Mouse (Mus musculus) frontal cortex, postnatal 25 days (tissue): ENCODE data around the gene Olfr1224-ps1.
"Not testable (repeated sequence)": the region's sequence is repeated elsewhere in the genome, so short reads cannot be mapped to it uniquely, and the experiment has no call there.

Source experiments
- DNase-seq, 2 experiments: peaks; one replicate each; pipeline ENCODE4 v3.0.0; 2022; ENCODE audit warnings: low spot score in 2 of 2

Gene Olfr1224-ps1

GRCm38 (mm10) chr2:89163991-89164390 lies at the start of gene Olfr1224-ps1:
Gene Olfr1224-ps1, minus strand, starts transcription at chr2:89164091.
- DNase-seq = not testable (repeated sequence)

GRCm38 (mm10) chr2:89199948-89200347 lies 36.1 kb upstream of the Olfr1224-ps1 start, which contains the start of gene Olfr1226:
Gene Olfr1226, minus strand, starts transcription at chr2:89200048.
- DNase-seq = no peak

- DNase-seq = no peak
Observed at GRCm38 (mm10) chr2:89196325-89196982, 32.6 kb upstream of the Olfr1224-ps1 start.

DNA sequence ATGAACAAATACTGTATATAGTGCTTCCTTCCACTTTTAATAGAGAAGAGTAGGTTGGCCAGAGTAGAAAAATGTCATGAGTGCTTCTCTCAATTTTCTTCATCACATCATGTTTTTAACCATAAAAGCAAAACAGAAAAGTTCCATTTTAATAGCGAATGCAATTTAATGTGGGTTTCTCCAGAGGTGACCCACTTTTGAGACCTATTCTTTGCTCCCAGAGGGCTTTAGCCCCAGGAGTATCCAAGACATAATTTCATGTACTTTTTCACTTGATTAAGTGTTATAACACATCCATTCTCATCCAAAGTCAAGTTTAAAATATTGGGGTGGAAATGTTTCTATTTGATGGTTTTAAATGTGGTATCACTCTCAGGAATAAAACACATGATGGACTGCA lies 10.7 kb upstream of the Olfr1224-ps1 start, which contains the start of gene Olfr1225:
Olfr1225 (minus strand) TSS at position 101 of the 400 bp plus-strand sequence.
- DNase-seq = no peak

GRCm38 (mm10) chr2:89164711-89165110 lies 820 bp upstream of the Olfr1224-ps1 start:
- not testable (repeated sequence) for DNase-seq

DNA sequence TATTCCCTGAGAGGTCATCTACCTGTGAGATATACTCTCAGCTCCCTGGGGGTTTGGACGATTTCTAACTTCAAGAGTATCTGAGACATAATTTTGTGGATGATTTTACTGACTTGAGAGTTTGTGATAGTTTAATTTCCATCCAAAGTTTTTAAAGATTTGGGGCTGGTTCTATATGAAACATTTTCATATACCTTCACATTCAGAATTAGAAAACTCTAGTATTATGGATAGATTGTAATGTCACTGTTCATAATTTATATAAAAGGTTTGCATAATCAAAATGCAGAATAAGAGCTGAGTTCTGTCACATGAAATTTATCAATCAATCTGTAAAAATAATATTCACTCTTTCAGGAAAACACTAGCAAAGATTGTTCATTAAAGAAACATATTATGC lies 12.4 kb downstream of the Olfr1224-ps1 start, which contains the start of gene Olfr1223:
Olfr1223 (minus strand) TSS at position 101 of the 400 bp plus-strand sequence.
- no peak for DNase-seq

DNA sequence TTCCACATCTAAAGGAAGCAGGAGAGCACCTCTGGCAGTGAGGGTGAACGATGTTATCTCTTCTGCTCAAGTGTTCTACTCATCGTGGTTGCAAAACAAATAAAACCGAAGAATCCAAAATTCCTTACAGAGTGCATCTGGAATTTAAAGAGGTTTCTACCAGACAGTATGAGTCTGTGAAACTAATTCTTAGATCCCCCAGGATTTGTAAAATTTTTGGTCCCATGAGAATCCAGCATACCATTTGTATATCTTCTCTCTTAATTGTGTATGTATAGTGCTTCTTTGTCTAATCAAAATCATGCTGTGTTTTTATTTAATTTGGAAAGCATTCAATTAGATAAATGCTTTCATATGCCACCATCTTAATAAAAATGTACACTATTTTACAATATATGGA lies 30.9 kb downstream of the Olfr1224-ps1 start, which contains the start of gene Olfr1222:
Olfr1222 (minus strand) TSS at position 101 of the 400 bp plus-strand sequence.
- no peak for DNase-seq

- no peak for DNase-seq
Observed at GRCm38 (mm10) chr2:89117183-89117582, 46.7 kb downstream of the Olfr1224-ps1 start, which contains the start of gene Olfr1221. Gene Olfr1221, minus strand, starts transcription at chr2:89117283.

GRCm38 (mm10) chr2:89106735-89107134 lies 57.2 kb downstream of the Olfr1224-ps1 start, which contains the start of gene Olfr1220:
Gene Olfr1220, minus strand, starts transcription at chr2:89106835.
- no peak for DNase-seq

- no peak for DNase-seq
Observed at GRCm38 (mm10) chr2:89105651-89106050, 58.2 kb downstream of the Olfr1224-ps1 start.
